Mouse (Mus musculus): ENCODE results near the gene Coq10b.

DNA sequence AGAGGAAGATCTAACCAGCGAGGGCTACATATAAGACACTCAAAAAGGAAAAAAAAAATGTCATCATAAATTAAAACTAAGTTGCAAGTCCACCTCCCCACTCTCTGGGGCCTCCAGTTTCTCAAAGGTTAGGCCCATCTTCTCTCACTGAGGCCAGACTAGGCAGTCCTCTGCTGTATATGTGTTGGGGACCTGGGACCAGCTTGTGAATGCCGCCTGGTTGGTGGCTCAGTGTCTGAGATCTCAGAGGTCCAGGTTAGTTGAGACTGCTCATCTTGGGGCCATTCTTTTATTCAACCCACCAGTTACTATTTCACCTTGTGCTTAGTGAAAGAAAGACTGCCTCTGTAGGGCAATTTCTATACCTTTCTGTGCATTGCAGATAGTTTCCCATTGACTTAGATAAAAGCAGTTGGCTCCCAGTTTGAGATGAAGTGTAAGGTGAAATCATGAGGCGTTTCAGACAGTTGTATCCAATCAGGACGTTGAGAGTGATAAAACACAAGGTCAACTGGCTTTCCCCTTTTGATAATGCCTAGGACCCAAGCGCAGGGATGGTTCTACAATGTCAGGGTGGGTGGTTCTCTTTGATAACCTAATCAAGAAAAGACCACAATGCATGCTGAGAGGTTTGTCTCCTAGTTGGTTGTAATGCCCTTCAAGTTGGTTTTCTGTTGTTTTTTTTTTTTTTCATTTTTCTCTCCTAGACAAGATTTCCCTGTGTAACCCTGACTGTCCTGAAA lies 23.3 kb downstream of the Coq10b start:
- TF ChIP-seq FLI1 (IDR thresholded peaks at IDR 0.05; ENCODE audit: low read length), result no peak
- TF ChIP-seq GATA1 (IDR thresholded peaks at IDR 0.05; ENCODE audit: borderline replicate concordance, low read length), result no peak
